Mouse (Mus musculus): ENCODE measurements around the gene Bbof1. TPM values are rescaled to one million over a fixed set of nuclear protein-coding genes. Genes with fewer than 3 reads are reported as not detected.

Gene Bbof1
- total RNA-seq, 4 experiments from 2014 or later, result 8.3 to 12.7 (median 10.7) TPM

DNA sequence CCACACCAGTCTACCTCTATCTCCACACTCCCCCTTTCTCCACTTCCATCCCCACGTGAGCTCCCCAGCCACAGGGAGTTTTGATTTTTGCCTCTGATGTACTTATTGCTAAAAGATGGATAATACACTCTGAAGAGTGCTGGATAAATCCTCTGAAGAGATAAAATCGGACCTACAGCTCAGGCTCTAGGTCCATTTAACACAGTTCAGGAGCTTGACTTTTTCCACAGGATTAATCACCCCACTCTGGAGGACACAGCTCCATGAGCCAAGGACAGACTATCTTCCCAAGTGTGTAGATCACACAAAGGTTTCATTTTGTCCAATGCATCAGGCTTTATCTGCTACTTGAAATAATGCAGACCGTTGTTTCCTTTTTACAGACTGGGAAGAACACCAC lies 8.8 kb upstream of the Bbof1 start:
- no peak for DNase-seq (ENCODE audit: low spot score in 2 of 2)

DNA sequence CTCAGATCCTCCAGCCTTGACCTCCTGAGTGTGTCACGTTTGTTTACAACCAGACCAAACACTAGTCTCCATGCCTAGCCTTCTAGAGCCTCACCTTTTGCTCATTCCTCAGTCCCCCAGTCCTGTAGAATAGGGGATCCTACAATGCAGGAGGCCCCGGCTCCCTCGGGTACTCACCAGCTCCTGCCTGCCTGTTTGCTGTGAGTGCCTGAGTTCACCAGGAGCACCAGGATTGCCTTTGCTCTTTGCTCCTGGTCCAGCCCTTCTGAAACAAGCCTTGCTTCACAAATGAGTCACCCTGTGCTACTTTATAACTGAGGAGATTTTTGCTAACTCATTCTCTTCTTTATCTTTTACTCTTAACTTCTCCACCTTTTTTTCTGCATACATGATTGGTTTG lies 8.2 kb upstream of the Bbof1 start:
- no peak for DNase-seq (ENCODE audit: low spot score in 2 of 2)

DNA sequence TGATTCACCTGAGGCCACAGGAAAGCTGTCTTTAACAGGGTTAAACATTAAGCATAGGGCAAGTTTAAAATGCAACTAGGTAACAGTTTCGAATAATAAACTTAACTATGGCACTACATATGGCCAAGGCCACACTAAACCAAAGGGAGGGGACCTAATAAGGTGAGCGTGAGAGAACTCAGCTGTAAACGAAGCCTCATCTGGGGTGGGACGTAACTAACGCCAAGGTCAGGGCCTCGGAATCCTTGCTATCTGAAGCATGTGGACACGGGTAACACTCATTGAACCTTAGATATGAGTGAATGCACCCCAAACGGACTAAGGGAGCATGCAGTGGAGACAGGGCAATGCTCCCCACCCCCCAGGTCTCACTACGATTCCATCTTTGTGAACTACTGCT lies 5.9 kb upstream of the Bbof1 start:
- DNase-seq (ENCODE audit: low spot score in 2 of 2), result no peak

DNA sequence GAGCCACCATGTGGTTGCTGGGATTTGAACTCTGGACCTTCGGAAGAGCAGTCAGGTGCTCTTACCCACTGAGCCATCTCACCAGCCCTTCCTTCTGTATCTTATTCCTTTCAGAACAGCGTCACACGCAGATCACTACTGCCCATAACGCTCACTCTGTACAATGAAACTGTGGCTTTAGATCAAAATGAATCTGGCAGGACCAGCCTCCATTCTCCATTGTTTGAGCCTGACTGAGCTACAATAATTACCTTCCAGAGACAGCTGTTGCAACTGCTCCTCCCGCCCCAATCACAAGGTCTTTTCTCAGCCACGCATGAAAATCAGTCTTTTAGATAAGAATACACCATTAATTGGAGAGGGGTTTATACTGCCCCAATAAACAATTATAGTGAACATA lies 4.3 kb upstream of the Bbof1 start:
- DNase-seq (ENCODE audit: low spot score in 2 of 2), result no peak

DNA sequence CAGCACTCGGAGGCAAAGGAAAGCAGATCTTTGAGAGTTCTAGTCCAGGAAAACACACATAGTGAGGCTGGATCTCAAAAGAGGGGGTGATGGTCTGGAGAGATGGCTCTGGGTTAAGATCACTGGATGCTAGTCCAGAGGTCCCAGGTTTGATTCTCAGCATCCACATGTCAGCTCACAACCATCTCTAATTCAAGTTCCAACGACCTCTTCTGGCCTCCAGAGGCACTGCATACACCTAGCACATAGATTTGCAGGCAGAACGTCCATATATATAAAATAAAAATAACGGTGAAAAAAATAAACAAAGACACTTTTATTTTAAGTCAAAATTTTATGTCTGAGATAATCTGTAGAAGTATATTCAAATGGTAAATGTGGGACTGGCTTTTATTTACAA lies 1.6 kb upstream of the Bbof1 start:
- no peak for DNase-seq (ENCODE audit: low spot score in 2 of 2)

DNA sequence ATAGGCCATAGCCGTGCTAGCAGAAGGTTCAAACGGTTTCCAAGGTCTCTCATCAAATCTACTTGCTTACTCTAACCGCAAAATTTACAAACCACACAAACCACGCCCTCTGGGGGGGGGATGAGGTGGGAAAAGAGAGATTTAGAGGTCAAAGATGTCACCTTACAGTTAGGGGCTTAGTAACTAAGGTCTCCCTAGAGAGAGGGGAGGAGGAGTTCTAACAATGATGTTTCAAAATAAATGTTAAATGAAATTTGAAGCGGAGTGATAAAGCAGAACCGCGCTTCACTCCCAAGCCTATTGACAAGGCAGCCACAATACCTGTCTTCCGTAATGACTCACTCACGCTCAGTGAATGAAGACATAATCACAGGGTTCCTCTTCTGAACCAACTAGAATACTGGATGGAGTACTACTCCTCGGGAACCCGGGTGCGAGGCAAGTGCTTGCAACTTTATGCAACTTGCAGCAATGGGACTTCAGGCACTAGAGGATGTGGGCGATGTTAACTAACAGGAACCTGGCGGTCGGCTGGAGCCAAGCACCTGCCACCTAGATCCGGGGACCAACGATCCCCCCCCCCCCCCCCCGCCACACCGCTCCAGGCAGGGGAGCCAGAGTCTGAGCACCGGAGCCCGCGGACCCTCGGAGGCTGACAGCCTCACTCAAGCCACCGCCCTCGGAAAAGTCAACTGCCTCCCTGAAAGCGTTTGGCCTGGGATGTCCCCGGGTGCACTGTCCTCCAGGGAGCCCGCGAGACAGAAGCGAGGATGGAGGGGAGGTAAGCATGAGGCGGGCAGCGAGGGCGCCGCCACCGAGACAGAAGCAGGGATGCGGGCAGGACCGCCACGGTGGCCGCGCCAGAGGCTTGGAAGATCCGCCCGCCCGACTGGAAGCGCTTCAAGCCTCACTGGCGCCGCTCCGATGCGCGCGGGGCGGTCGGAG lies 725 bp upstream of the Bbof1 start:
- DNase-seq (ENCODE audit: low spot score in 2 of 2), result peak in 1 of 2 experiments; percentile 15

DNA sequence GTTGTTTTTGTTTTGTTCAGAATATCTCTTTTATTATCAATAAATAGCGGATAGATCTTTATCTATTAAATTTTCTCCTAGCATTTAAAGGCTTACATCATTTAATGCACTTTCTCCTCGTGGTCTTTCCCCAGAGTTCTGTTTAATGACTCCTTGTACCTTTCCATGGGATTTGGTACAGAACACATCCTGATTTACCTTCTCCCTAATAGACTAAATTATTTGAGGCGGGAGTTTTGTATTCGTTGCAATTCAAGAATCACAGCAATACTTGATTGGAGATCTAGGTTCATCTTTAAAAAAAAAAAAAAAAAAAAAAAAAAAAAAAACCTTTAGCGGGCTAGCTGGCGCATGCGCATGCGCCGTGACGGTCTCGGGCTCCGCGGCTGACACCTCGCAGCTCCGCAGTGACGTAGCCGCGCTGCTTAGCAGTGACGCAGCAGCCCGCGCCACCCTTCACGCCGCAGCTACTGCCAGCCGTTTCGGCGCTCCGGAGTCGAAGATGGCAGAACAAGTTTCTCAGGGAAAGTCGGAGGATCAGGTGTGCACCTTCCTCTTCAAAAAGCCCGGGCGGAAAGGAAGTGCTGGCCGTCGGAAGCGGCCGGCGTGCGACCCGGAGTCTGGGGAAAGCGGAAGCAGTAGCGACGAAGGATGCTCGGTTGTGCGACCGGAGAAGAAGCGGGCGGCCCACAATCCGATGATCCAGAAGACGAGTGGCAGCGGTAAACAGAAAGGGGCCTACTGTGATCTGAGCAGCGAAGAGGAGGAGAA lies 8.1 kb downstream of the Bbof1 start, which contains the start of gene Rnf113a2:
TSS of gene Rnf113a2 (plus strand) at position 363 of the 771 bp plus-strand sequence.
- peak; percentile 77 to 80 for DNase-seq (ENCODE audit: low spot score in 2 of 2)

DNA sequence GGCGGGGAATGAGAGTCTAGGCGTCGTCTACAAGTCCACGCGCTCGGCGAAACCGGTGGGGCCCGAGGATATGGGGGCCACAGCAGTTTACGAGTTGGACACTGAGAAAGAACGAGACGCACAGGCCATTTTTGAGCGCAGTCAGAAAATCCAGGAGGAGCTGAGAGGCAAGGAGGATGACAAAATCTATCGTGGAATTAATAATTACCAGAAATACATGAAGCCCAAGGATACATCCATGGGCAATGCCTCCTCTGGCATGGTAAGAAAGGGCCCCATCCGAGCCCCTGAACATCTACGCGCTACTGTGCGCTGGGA lies 8.7 kb downstream of the Bbof1 start:
- DNase-seq (ENCODE audit: low spot score in 2 of 2), result no peak

DNA sequence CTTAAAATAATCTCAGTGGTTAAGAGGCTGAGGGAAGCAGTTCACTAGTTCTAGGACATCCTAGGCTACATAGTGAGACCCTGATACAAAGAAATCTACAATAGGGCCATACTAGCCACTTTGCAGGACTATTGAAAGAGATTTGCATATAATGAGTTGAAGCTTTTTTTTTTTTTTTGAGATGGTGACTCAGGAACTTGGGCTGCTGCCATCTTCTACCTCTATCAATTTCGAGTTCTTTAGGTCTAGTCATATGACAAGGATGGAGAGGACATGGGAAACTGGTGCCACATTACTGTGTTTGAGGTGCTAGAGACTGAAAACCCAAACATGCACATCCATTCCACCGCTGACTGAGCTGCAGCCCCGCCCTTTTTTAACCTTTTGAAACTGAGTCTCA lies 15.1 kb downstream of the Bbof1 start:
- DNase-seq (ENCODE audit: low spot score in 2 of 2), result no peak

DNA sequence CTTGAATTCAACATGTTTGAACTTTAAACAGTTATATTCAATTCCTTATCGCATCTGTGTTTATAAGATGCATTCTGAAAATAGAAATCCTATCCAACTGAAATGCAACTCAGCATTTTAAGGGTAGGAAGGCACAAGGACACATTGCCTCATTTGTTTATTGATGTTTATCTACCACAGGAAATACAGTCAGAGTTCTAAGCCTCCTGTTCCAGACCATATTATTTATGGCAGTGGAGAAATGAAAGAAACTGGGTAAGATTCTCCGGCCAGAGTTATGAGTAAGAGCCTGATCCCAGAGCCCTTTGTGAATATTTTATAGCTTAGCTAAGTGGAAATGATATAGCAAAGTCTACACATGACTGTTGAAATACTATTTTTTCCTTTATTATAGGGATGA lies 21.0 kb downstream of the Bbof1 start:
- no peak for DNase-seq (ENCODE audit: low spot score in 2 of 2)

DNA sequence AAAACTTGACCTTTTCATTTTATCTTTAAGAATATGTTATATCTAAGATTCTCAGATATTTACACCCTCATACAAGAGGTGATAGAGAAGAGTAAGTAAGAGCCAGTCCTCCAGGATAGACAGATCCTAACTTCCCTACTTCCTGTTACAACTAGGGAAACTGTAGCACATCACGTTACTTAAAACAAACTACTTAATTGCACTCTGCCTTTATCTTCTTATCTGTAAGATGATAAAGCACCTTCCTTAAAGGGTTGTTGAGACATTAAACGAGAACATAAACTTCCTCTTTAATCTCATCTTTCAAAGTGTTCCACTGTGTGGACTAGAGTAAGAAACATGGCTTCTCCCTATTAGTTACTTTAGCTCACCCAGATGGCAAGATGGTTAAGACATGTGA lies 29.8 kb downstream of the Bbof1 start:
- DNase-seq (ENCODE audit: low spot score in 2 of 2), result no peak

DNA sequence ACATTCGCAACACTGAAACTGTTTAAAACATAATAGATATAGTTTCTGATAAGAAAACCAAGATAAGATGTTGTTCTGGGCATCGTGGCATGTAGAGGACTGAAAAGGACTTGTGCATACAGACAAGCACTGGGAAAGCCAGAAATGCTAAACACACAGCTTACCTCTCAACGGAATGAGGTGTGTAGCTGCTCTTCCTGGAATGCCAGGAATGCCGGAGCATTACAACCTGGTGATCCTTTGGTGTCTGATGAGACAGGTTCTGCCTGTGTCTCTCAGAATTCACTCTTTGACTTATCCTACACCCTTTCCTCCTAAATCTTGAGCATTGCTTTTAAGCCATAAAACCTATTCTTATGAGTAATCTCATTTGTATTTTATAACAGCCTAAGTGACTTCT lies 33.7 kb downstream of the Bbof1 start:
- no peak for DNase-seq (ENCODE audit: low spot score in 2 of 2)

DNA sequence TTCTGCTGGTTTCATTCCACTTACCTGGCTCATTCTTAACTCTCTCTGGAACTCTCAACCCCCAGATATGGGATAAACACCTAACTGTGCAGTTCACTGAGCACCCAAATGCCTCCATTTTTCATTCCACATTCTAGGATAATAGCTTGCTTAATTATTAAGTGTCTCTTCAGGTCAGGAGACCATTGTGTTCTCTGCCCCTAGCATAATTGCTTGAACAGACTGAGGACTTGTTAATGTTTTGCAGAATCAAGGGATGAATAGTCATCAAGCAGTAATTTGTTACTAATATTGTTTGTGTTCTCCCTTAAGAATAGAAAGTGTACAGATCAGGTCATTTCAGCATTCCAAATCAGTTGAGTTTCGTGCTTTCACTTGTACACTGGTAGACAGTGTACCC lies 38.5 kb downstream of the Bbof1 start:
- no peak for DNase-seq (ENCODE audit: low spot score in 2 of 2)

DNA sequence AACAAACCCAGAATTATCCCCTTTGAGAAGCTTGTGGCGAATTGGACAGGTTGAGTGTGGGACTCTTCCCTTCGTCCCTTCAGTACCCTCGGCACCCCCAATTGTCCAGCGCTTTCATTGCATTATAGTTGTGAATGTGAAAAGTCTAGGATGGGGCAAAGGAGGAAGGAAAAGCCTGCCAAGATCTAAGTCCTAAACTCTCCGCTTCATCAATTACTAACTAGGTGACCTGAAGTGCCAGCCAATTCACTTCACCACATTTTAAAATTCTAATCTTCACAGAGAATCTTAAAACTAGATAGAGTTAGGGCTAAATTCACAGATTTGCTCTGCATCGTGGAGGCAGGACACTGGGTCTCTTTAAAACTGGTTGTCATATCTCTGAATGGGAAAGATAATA lies 39.3 kb downstream of the Bbof1 start:
- DNase-seq (ENCODE audit: low spot score in 2 of 2), result no peak

DNA sequence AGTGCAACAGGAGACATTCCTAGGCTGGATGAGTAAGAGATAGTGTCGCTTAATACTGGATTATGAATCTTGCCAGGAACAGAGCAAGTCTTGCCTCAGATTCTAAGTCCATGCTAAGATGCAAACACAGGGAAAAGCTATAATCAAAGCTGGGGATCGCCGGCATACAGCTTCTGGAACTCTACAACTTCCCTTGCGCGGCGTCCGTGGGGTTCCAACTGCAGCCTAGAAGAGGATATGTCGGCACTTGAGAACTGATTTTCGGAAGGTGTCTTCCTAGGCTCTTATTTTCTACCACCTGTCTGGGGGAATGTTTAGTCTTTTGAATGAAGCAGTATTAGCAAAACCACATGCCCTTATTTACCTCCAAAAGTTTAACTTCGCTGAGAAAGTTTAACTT lies 41.0 kb downstream of the Bbof1 start:
- DNase-seq (ENCODE audit: low spot score in 2 of 2), result no peak

DNA sequence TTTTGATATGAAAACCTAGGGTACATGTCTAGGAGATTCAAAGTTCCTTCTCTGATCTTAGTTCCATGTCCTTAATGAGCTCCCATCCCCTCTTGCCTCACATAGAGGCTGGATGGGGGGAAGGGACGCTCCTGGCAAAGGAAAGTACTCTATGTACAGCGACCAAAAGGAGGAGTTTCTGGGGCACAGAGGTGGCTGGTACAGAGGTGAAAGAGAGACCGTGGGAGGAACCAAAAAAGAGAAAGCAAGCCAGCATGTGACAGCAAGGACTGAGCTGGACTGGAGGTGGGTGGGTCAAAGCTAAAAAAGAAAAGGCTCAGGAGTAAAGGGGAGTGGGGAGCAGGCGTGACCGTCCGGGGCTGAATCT lies 41.5 kb downstream of the Bbof1 start:
- DNase-seq (ENCODE audit: low spot score in 2 of 2), result peak in 1 of 2 experiments; percentile 25

DNA sequence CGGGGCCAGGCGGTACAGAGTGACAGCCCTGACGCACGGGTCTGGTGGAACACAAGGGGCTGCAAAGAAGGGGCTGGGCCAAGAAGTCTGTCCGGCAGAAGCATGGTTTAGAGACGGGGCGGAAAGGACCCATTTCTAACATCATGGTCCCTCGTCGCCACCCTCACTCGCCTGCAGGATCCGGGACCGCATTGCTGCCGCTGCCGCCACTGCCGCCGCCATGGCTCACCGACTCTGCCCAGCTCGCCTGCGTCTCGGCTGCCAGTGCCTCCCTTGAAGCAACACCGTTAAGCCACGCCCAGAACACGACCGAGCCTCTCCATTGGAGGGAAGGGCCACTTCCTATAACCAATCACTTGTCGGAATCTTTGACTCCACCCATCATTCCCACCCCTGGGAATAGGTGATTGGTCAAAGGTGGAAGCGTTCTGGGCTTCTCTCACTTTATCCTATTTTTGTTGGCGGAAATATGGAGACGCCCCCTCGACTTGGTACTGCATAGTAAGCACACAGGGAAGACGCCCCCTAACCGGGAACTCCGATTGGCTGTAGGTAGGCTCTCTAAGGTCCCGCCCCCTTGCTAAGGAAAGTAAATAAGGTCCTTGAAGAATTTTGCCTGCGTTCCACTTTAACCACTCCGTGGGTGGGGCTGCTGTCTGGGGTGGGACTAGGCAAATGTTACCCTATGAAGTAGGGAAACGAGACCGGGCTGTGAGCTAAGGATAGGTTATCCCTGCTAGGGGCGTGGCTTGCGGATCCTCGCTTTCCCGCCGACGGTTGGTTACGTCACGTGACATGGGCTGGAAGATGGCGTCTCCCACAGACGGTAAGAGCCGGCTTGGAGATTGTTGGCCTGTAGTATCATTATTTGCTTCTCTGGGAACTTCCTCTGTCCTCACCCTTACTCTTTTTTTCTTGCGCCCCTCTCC lies 42.1 kb downstream of the Bbof1 start, which contains the start of the genes Aldh6a1 and Lin52:
TSS of gene Aldh6a1 (minus strand) at position 287 of the 929 bp plus-strand sequence.
TSS of gene Lin52 (plus strand) at position 705 of the 929 bp plus-strand sequence.
- DNase-seq (ENCODE audit: low spot score in 2 of 2), result peak; percentile 97 to 99

DNA sequence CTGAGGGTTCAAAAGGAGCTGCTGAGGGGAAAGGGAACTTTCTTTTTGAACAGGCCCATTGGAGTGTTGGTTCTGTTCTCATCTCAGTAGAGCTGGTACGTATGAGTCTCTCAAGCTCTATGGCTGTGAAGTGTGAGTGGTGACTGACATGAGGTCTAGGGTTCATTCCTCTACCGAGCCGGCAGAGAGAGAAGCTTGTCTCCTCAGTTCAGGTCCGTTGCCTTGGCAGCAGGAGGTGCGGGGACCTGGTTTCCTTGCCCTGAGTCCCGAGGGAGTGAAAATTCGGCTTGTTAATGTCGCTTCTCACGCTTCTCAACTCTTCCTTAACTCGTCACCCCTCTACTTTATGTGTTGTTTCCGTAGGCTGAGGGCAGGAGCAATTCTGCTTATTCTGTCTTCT lies 42.9 kb downstream of the Bbof1 start:
- peak in 1 of 2 experiments; percentile 8 for DNase-seq (ENCODE audit: low spot score in 2 of 2)

DNA sequence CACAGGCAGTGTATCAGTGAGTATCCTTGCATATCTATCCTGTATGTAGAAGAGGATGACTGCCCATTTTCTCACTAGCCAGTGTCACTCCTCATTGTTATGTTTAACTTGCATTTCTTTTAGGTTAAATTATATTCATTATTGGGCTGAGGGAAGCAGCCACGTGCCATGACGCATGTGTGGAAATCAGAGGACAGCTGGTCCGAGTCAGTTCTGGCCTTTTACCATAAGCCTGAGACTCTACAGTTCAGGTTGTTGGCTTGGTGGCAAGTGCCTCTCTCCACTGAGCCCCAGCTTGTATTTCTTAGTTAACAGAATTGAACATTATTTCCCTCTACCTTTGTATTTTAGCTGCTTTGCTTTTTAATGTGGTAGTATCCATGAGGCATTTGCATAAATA lies 48.0 kb downstream of the Bbof1 start:
- no peak for DNase-seq (ENCODE audit: low spot score in 2 of 2)

DNA sequence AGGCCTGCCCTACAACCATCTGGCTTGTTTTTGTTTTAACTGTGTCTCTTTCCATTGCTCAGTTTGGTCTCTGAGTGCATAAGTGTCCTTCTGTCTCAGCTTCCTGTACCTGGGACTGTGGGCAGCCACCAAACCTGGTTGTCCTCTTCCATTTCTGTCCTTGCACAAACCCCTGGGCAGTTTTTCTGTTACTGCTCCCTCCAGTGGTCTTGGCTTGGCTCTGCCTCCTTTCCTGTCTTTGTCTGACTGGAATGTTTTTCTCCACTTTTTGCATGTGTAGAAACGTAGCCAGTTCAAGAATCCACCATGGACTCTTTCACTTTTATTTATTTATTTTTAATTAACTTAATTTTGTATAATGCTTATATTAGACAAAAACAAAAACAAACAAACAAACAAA lies 51.0 kb downstream of the Bbof1 start:
- DNase-seq (ENCODE audit: low spot score in 2 of 2), result no peak

DNA sequence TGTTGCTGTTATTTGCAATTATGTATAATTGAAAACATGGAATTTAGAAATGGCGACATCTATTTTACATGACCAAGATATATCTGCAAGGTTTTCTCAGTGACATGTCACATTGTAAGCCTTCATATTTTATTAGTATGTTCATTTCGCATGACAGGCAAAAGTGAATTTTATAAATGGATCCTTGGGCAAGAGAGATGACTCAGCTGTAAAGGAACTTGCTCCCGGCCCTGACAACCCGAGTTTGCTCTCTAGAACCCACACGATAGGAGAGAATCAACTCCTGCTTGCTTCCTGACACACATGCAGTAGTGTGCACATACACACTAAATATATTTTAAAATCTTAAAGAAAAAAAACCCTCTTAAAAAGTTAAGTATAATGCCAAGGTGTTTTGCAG lies 52.5 kb downstream of the Bbof1 start:
- no peak for DNase-seq (ENCODE audit: low spot score in 2 of 2)

Data from layer of hippocampus, adult 8-10 months (tissue).